Mouse (Mus musculus) lung, adult 2 months (tissue): ENCODE measurements at regions not wholly inside any gene's neighbourhood (a gene's known extent, or its start where the extent isn't known, plus 50 kb on each side); places are given as distances from the start of the nearest gene placed in this dataset.

ENCODE experiments used
- CTCF ChIP-seq: fragments of 200-500 bp; IDR thresholded peaks from 2 replicates; pipeline ENCODE4 v1.5.1; 2011; ENCODE audit warnings: mild to moderate bottlenecking, low read length, control low read depth; ENCODE audit not compliant: insufficient read depth
- POLR2A ChIP-seq: fragments of 200-500 bp; IDR thresholded peaks from 2 replicates; pipeline ENCODE4 v1.6.1; 2011; ENCODE audit warnings: low read depth, mild to moderate bottlenecking, control low read depth, low read length, borderline replicate concordance; ENCODE audit errors: extremely low read depth

- TF ChIP-seq CTCF (no peak), POLR2A (no peak)
Measured at GRCm38 (mm10) chr1:92754793-92755488, 76.5 kb upstream of the Gpc1 start.
